Mouse (Mus musculus): Measurements from ENCODE around the gene Map3k6. TPM values are rescaled to one million over a fixed set of nuclear protein-coding genes. Genes with fewer than 3 reads are reported as not detected.
A peak's percentile ranks its signal among the peaks of the same experiment; 100 is the strongest.

Gene Map3k6
- 1 to 10 TPM; 2.3 to 5.8 TPM for total RNA-seq (2021)
- long read RNA-seq, experiment 1, full-length matches to known transcripts, result 4 of 5 reads
- long read RNA-seq, experiment 1, partial matches to known transcripts, result 1 of 5 reads
- long read RNA-seq, experiment 1, other reads (novel, unspliced or antisense), result 0 of 5 reads
- long read RNA-seq, experiment 2, full-length matches to known transcripts, result 2 of 5 reads
- long read RNA-seq, experiment 2, partial matches to known transcripts, result 1 of 5 reads
- long read RNA-seq, experiment 2, other reads (novel, unspliced or antisense), result 2 of 5 reads

GRCm38 (mm10) chr4:133240490-133240921 is at the start of gene Map3k6:
Map3k6 (plus strand) TSS chr4:133240818.
- DNase-seq (ENCODE audit: low spot score in 2 of 2), result peak; percentile 18 to 53
- intact Hi-C loops (cut with DNase I), result no loop called here

GRCm38 (mm10) chr4:133194482-133194881 is 46.1 kb upstream of the Map3k6 start:
- intact Hi-C loops (cut with DNase I), result loop anchor here (10.0 kb wide), 1 partner anchor 60 kb away; the partner anchor contains the start of gene Wasf2
- DNase-seq (ENCODE audit: low spot score in 2 of 2), result no peak

DNA sequence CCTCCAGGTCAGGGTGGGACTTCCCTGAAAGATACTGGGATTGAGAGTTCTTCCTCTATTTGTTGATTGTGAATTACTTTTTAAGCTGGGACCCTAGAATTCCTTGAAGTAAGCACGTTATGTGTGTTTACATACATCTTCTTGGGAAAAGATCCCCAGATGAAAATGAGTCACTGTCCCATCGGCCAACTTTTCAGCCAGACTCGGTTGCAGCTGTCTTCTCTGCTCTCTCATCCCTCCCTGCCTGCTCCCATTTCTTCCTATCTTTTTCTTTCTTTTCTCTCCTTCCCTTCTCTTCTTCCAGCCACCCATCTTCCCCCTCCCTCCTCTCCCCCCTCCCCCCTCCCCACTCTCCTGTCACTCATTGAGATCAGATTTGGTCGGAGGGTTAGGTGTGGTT is 45.6 kb upstream of the Map3k6 start:
- intact Hi-C loops (cut with DNase I), result loop anchor here (10.0 kb wide), 1 partner anchor 60 kb away; the partner anchor contains the start of gene Wasf2
- no peak for DNase-seq (ENCODE audit: low spot score in 2 of 2)

DNA sequence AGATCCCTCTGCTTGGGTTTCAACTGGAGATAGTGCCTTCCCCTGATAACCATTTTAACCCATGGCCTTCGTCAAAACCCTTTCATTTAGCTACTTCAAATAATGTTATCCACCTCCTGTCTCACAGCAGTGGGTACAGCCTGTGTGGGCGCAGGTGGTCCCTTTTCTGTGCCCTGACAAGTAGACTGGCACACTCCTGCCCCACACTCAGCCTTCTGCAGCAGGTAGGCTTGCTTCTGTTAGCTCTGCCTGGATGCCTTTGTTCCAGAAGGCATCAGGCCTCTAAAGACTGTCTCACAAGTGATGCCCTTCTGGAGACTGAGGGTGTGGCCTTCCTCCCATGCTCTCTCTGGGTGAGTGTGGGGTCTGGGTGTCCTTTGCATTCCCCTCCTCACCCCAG is 44.5 kb upstream of the Map3k6 start:
- intact Hi-C loops (cut with DNase I), result loop anchor here (10.0 kb wide), 1 partner anchor 61 kb away; the partner anchor contains the start of gene Wasf2
- DNase-seq (ENCODE audit: low spot score in 2 of 2), result no peak

- no peak for DNase-seq (ENCODE audit: low spot score in 2 of 2)
Measured at GRCm38 (mm10) chr4:133196852-133197251, 43.8 kb upstream of the Map3k6 start.

GRCm38 (mm10) chr4:133197355-133197754 is 43.3 kb upstream of the Map3k6 start:
- no peak for DNase-seq (ENCODE audit: low spot score in 2 of 2)
- intact Hi-C loops (cut with DNase I), result loop anchor here (10.0 kb wide), 1 partner anchor 63 kb away; the partner anchor contains the start of gene Wasf2

More at GRCm38 (mm10) chr4:133196852-133197251, 43.8 kb upstream of the Map3k6 start:
- intact Hi-C loops (cut with DNase I), result loop anchor here (10.0 kb wide), 1 partner anchor 62 kb away; the partner anchor contains the start of gene Wasf2

GRCm38 (mm10) chr4:133197801-133198286 is 42.8 kb upstream of the Map3k6 start:
- no peak for DNase-seq (ENCODE audit: low spot score in 2 of 2)
- intact Hi-C loops (cut with DNase I), result loop anchor here (10.0 kb wide), 1 partner anchor 63 kb away; the partner anchor contains the start of gene Wasf2

DNA sequence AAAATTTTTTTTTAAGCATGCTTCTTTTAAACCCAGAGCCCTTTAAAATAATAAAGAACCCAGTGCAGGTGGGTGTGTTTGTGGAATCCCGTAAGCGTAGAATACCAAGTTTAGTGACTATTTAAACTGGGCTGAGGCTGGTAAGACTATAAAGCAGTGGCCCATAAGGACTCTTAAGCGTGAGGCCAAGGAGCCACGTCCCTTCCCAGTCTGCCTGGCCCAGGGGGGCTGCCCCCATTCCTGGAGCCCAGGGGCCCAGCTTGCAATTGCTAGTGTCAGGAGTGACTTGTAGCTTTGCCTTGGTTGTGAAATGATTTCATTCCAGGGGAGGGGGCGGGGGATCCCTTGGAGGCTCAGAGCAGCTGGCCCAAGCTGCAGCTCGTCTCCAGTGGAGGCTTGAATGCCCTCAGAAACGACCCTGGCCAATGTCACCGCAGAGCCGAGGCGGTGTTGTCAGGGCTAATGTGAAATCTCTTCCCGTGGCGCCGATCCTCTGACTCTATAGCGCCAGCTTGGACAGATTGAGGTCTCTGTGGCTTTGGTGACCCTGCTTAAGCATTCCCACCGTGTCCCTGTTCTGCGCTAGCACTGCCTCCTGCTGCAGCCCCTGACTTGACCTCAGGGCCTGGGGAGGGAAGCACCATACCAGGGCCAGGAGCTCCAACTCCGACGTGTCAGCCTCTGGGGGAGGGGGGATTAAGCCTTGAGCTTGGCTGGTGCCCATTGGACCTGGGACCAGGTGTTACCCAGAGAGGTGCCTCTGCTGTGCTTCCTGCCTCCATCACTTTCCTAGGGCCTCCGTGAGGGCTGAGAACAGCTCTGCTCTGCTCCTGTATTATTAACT is 42.1 kb upstream of the Map3k6 start:
- no peak for DNase-seq (ENCODE audit: low spot score in 2 of 2)
- intact Hi-C loops (cut with DNase I), result loop anchor here (10.0 kb wide), 1 partner anchor 64 kb away; the partner anchor contains the start of gene Wasf2

GRCm38 (mm10) chr4:133199743-133200142 is 40.9 kb upstream of the Map3k6 start:
- no peak for DNase-seq (ENCODE audit: low spot score in 2 of 2)
- intact Hi-C loops (cut with DNase I), result loop anchor here (10.0 kb wide), 2 partner anchors 65 to 255 kb away; partner anchors contain the start of gene Wasf2

- DNase-seq (ENCODE audit: low spot score in 2 of 2), result peak in 1 of 2 experiments; percentile 56
- intact Hi-C loops (cut with DNase I), result loop anchor here (10.0 kb wide), 1 partner anchor 254 kb away; no protein-coding TSS in a partner anchor
Measured at GRCm38 (mm10) chr4:133200343-133200742, 40.3 kb upstream of the Map3k6 start.

DNA sequence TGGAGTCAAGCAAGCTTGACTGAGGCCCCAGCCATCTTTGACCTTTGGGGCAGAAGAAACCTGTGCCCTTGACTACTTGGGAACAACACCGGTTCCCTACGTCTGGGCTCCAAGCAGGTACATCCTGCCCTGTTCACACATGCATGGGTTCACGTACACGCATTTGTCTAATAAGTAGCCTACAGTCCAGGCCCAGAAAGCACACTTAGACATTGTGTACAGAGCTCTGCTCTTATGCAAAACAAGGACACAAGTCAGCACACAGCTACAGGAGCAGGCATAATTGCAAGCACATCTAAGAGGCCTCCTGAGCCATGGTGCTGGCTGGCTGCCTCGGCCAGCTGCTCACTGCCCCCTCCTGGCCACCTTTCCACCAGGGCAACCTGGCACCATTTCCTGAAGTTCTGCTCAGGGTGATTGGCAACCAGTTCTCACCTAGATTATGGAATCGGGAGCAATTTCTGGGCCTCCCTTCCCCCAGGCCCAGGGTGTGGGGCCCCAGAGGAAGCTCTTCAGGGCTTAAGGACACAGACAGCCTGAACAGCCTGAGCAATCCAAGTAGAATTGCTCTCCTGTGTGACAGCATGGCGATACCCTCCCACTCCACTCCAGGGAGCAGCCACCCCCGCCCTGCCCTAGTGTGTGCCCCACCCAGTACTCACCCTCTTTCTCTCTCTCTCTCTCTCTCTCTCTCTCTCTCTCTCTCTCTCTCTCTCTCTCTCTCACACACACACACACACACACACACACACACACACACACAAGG is 39.4 kb upstream of the Map3k6 start:
- intact Hi-C loops (cut with DNase I), result loop anchor here (10.0 kb wide), 1 partner anchor 254 kb away; no protein-coding TSS in a partner anchor
- DNase-seq (ENCODE audit: low spot score in 2 of 2), result peak; percentile 52 to 64

DNA sequence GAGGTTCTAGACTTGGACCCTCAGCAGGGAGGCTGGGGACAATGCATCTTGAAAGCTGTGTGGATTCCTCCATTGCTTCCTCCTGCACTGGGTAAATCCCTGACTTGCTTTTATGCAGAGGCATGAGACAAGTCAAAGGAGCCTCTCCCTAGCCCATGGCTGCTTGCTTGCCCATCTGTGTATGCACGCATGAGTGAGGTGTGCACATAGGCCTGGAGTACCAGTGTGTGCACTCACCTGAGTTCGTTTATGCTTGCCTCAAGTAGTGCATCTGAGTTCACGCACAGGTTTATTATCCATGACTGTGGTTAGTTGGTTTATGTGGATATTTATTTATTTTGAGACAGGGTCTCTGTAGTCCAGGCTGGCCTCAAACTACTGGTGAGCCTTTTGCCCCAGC is 38.4 kb upstream of the Map3k6 start:
- intact Hi-C loops (cut with DNase I), result loop anchor here (10.0 kb wide), 1 partner anchor 253 kb away; no protein-coding TSS in a partner anchor
- DNase-seq (ENCODE audit: low spot score in 2 of 2), result no peak

GRCm38 (mm10) chr4:133203591-133203990 is 37.0 kb upstream of the Map3k6 start:
- no peak for DNase-seq (ENCODE audit: low spot score in 2 of 2)
- intact Hi-C loops (cut with DNase I), result loop anchor here (10.0 kb wide), 1 partner anchor 251 kb away; no protein-coding TSS in a partner anchor

GRCm38 (mm10) chr4:133204379-133204778 is 36.2 kb upstream of the Map3k6 start:
- intact Hi-C loops (cut with DNase I), result loop anchor here (10.0 kb wide), 1 partner anchor 250 kb away; no protein-coding TSS in a partner anchor
- DNase-seq (ENCODE audit: low spot score in 2 of 2), result no peak

DNA sequence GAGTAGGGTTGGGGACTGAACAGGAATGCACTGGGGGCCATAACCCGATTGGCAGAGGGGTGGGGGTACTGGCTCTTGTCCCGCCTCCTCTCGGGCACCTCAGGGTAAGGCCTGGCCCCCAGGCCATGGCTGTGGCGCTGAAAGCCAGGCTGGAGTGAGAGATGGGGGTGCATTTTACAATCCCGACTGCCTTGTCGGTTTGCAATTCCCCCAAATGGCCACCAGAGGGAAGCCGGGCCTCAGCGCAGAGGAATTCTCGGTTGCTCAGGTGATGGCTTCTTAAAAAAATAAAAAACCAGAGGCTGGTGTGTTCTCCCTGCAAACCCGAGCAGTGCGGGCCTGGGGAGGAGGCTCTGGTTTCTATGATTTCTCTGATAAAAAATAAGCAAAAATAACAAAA is 31.3 kb upstream of the Map3k6 start:
- intact Hi-C loops (cut with DNase I), result loop anchor here (10.0 kb wide), 1 partner anchor 245 kb away; no protein-coding TSS in a partner anchor
- peak; percentile 70 for DNase-seq (ENCODE audit: low spot score in 2 of 2)

DNA sequence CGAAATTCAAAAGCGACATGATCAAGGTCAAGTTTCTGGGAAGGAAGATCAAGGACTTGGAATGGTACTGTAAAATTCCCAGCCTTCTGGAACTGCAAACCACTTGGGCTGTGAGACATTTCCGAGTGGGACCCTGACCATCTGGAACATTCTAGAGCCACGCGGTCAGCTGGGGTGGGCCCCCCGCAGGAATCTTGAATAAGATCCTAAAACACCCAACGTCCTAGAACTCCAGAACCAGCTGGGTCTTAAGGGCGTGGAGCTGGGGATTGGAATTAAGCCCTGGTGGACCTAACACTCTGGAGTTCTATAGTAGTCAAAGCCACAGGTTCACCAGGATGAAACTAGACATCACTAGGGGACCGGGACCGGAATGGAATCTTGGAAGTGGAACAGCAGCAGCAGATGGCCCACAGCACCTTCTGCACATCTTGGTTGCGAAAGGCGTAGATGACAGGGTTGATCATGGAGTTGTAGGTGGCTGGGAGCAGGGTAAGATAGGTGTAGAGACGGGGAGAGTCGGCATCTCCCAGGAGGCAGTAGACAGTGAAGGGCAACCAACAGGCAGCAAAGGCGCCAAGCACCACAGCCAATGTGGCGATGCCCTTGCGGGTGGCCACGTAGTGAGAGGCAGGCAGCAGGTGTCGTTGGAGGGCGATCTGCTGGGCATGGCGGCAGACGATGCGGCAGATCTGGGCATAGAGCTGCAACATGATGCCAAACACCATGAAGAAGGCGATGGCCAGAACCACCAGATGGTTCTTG is 30.4 kb upstream of the Map3k6 start:
- intact Hi-C loops (cut with DNase I), result loop anchor here (10.0 kb wide), 1 partner anchor 265 kb away; no protein-coding TSS in a partner anchor
- DNase-seq (ENCODE audit: low spot score in 2 of 2), result no peak

- no peak for DNase-seq (ENCODE audit: low spot score in 2 of 2)
- intact Hi-C loops (cut with DNase I), result loop anchor here (10.0 kb wide), 1 partner anchor 266 kb away; no protein-coding TSS in a partner anchor
Measured at GRCm38 (mm10) chr4:133210788-133211390, 29.7 kb upstream of the Map3k6 start.
